Mouse (Mus musculus): ENCODE data around the gene Dip2b.

DNA sequence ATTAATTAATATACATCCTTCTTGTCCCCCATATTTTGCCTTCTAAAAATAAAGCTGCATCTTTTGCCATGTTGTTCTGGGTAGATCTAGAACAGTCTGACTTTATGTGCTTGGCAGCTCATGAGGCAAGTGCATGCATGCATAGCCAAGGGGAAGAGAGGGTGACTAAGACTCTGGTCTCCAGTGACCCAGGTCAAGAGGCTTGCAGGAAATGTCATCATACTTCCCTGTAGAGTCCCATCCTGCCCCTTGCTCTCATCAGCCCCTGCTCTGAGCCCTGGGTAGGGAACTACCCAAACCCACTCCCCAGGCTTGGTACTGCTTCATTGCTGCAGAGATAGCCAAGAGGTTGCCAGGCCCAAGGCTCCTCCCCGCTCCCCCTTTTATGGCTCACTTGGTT lies 166.1 kb downstream of the Dip2b start:
- TF ChIP-seq CTCF (IDR thresholded peaks at IDR 0.05; ENCODE audit: borderline replicate concordance, control insufficient read depth, extremely low read depth, insufficient read depth, low read length, poor library complexity) (no peak), POLR2A (IDR thresholded peaks at IDR 0.05; ENCODE audit: control insufficient read depth, extremely low read depth, insufficient read depth, low read length, poor library complexity) (no peak)
